Mouse (Mus musculus) retina, postnatal 7 days (tissue): ENCODE measurements at regions not wholly inside any gene's neighbourhood (a gene's known extent, or its start where the extent isn't known, plus 50 kb on each side); places are given as distances from the start of the nearest gene placed in this dataset.

Experiments used
- DNase-seq: peaks from one replicate; pipeline ENCODE4 v3.0.0-alpha.2; 2012; ENCODE audit warnings: low read depth, low spot score

GRCm38 (mm10) chr2:30525295-30525694 is 51.3 kb upstream of the Ier5l start:
- no peak for DNase-seq

GRCm38 (mm10) chr2:30525831-30526230 is 51.8 kb upstream of the Ier5l start:
- no peak for DNase-seq

DNA sequence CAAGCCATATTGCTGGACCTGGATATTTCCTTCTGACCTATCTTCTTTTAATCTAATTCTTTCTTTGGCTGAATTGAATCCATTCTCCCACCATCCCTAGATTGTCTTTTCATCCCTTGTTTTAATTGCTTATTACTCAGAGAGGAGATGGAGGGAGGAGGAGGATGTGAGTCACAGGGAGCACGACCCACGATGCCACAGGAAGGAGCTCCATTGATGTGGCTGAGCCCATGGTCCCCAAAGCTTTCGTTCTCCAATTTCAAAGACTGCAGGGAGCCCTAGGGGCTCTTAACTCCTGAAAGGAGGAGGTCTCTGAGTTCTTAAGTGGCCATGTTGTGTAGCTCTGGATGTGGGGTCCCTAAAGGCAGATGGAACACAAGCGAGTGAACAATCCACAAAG is 53.5 kb upstream of the Ier5l start:
- DNase-seq = no peak

DNA sequence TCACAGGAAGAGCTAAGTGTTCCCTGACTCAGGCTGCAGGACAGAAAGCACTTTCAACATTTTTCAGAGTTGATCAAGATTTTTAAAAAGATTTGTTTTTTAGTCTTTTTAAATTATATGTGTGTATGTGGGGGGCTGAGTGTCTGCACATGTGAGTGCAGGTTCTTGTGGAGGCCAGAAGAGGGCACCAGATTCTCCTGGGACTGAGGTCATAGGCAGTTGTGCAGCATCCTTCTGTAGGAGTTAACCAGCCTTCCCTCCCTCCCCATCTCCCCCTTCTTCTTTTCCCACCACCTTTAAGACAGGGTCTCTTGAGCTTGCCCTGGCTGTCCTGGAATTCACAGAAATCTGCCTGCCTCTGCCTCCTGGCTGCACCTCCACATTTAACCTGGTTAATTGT is 58.9 kb upstream of the Ier5l start:
- DNase-seq = no peak

DNA sequence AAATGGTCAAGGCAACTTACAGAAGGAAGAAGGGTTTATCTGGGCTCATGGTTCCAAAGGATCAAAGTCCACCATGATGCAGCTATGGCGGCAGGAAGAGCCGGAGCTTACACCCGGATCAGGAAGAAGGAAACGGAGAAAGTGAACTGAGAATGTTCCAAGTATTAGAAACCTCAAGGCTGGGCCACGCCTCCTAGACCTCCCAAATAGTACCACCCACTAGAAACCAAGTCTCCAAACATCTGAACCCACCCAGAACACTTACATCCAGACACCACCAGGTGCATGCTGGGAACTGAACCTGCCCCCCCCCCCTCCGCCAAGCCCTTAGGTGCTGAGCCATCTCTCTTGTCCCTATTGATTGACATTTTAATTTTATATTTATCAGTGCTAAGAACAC is 59.3 kb upstream of the Ier5l start:
- no peak for DNase-seq

DNA sequence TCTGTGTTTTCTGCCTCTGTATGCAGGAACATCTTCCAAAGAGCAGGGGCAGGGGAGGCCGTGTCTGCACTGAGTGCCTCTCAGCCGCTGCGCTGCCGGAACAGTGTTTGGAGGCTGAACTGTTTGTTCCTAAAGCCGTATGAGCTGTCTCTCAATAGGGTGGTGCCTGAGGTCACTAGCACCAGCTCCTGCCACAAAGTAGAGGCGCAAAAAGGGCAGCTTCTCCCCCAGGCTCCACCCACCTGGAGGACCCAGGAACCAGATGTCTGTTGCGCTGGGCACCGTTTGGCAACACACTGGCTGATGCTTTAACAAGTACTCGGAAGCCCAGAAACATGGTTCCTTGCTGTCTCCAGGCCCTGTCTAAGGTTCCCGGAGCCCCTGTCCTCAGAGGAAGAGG is 60.4 kb upstream of the Cstad start:
- DNase-seq = no peak

- DNase-seq = no peak
These were observed 55.5 kb upstream of the Cstad start for GRCm38 (mm10) chr2:30539305-30539704.

- DNase-seq = no peak
These were observed 53.3 kb upstream of the Cstad start for GRCm38 (mm10) chr2:30541541-30541940.

GRCm38 (mm10) chr2:30544782-30545435 is 49.9 kb upstream of the Cstad start:
- DNase-seq = peak; percentile 87
